Mouse (Mus musculus): ENCODE measurements around the gene Synpo2.

Gene Synpo2

DNA sequence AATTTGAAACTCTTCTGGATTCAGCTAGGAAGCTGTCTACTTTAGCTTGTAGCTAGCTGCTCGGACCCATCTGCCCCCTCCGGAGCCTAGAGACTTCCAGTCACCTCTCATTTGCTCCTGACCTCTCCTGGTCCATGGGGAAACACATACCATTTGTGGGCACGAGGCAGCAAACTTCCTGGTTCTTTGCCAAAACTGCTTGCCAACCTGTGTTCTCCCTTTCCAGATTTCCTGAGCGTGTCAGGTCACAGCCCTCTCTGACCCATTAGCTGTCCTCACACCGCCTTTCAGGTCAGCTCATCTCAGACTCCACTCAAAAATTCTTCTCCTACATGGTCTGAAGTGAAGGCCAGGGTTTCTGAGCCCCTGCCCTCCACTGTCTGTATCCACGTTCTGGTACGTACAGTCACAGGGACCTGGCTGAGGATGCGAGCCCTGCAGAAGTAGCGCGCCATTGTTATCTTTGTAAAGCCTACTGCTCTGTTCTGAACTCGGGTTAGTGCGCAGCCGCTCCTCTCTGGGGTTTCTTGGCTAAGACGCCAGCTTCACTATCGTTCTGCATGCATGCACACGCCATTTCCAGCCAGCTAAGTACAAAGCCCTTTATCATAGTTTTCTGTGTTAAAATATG lies 150.0 kb downstream of the Synpo2 start:
- no peak for DNase-seq

DNA sequence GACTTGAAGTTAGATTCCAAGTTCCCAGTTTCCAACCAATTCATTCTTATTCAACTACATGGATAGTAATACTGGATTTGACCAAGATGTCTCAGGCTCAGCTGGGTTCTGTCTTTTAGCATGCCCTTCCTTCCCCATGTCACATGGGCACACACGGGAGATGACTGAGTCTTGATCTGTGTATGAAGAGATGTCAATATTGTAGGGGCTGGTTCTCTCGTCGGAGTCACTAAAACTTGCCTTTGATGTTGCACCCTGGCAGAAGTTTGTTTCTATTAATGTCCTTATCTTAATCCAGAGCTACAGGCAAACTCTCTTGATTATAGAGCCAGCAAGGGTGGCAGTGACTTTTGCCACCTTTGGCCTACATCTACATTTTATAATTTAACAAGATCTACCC lies 154.3 kb downstream of the Synpo2 start:
- DNase-seq = no peak

DNA sequence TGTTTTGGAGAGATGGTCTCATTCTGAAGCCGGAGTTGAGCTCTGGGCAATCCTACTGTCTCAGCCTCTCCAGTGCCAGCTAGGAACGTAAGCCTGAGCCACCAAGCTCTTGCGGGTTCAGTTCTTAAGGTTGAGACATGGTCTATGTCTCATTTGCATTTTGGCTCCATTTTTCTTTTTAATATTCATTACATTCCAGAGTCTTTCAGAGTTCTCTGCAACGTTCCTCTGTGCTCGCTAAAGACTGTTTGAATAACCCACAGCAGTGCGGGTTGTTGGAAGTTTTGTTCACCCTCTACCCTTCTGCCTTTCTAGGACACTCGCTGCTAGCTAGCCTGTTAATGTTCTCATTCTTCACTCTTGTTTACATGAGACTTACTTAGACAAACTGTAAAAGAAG lies 155.0 kb downstream of the Synpo2 start:
- no peak for DNase-seq

DNA sequence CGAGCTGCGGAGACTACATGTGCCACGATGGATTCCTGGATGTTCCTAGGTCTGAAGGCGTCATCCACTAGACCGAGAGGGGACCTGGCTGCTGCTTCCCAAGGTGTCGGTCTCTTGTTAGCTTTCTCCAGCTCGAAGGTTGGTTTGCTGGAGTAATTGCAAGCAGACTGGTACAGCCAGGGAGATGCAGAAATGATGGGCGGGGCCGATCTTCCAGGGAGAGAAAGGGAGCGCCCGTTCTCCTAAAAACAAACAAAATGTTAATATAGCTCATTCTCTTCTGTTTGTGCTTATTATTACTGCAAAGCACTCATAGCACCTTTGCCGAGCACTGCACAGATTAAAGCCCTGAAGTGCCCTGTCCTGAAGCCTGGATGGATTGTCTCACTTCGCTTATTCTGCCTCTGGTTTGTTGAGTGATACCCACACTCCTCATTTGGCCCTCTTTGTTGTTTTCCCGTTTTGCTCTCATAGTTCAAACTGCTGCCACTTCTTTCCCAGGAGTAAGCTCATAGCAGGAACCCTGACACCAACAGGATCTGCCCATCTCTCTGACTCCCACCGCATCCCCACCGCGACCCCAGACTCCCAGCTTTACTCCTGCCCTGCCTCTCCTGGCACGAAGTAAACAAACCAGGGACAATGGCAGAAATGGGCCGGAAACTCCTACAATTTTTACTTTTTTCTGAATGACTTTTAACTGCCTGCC lies 155.8 kb downstream of the Synpo2 start:
- no peak for DNase-seq

DNA sequence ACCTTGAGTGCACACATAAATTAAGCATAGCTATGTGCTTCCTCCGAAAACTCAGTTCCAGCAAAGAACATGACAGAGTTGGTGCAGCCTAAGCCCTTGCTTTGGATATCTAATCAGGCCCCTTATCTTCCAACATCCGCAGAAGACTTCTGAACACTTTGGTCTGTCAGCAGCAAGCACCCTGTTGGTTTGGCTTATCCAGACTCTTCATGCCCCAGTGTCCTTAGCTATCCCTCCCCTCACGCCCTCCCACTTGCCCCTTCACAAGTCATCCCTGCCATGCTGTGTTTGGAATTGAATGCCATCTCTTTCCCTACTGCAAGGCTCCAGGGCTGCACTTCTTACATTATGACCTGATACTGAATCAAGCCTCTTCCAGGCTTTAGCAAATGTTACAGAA lies 160.2 kb downstream of the Synpo2 start:
- DNase-seq = no peak

DNA sequence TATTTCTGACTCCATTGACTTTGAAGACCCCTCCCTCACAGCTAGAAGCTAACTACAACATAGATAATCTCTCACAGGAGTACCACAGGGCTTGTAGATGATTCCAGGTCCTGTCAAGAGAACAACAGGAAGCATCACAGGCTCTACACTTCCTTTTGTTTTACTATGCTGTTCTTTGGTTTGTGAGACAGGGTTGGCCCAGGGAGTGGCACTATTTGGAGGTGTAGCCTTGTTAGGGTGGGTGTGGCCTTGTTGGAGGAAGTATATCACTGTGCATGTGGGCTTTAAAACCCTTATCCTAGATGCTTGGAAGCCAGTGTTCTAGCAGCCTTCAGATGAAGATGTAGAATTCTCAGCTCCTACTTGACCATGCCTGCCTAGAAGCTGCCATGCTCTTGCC lies 160.9 kb downstream of the Synpo2 start:
- no peak for DNase-seq

DNA sequence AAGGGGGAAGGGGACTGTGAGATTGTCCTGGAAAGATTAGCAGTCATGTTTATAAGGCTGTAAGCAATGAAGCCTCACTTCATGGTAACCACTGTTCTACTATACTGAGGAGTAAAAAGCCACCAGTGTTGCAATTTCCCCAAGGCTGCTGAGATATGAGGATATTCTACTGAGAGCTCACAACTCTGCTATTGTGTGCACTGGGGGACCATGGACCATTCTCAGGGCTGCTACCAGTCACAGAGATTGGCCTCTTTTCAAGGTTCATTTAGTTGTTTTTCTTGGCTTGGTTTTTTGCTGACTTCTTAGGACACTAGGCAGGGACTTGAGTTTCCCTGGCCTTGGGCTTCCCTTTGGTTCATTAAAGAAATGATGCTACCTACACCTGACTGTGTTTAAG lies 162.6 kb downstream of the Synpo2 start:
- DNase-seq = no peak

DNA sequence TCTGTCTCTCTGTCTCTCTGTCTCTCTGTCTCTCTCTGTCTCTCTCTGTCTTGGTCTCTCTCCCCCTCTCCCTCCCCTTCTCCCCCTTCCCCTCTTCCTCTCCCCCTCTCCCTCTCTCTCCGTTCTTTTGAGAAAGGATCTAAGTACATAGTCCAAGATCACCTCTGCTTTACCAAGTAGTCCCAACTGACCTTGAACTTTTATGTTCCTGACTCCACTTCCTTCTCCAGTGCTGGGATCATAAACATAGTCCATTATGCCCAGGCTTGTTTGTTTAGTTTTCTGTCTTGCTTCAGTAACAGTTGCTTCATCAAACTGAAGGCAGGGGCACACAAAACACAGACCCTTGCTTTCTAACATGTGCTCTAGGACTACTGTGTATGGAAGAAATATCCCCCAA lies 163.5 kb downstream of the Synpo2 start:
- no peak for DNase-seq

DNA sequence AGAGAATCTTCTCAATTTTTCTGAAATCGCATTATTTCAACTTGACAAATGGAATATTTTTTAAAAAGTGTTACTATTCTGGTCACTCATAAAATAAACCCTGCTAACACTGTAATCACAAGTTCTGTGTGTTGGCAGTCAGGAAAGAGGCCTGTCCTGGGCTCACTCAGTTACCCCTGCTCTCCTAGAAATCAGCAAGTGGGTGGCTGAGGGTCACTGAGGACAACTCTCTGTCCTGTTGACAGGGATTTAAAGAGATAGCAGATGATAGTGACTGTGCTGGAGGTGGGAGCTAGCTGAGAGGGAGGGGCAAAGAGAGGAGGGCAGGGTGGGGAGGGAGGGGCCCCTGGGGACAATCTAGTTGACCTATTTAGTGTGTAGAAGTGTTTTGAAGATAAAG lies 165.0 kb downstream of the Synpo2 start:
- no peak for DNase-seq

DNA sequence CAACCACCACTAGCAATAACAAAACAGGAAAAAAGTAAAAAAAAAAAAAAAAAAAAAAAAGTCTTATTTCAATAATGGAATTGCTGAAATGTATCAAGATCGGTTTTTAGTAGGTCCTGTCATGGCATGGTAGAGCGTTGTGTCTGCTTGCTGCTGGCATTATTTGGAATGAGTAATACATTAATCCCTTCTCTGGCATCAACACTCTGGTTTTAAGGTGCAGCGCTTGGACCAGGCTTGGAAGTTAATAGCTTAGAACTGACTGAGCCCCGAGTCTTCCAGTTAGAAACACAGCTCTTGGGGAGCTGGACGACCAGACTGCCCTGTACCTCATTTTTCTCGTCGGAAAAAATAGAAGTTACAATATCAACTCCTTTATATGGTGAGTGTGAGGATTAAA lies 169.1 kb downstream of the Synpo2 start:
- DNase-seq = no peak

DNA sequence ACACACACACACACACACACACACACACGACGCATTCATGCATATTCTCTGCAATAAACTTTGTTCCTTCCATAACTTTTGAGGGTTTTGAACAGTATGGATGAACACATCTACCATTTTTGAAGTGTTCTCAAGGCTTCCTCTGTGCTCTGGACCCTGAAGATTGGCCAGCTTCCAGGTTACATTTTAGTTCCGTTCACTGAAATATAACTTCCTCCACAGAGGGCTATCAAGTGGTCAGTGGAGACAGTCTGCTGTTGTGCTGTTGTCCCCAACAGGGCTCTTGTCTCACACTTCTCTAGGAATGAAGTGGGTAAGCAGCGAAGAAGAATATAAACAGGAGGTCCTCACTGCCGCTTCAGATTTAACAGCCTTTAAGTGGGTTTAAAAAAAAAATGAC lies 170.5 kb downstream of the Synpo2 start:
- DNase-seq = no peak

DNA sequence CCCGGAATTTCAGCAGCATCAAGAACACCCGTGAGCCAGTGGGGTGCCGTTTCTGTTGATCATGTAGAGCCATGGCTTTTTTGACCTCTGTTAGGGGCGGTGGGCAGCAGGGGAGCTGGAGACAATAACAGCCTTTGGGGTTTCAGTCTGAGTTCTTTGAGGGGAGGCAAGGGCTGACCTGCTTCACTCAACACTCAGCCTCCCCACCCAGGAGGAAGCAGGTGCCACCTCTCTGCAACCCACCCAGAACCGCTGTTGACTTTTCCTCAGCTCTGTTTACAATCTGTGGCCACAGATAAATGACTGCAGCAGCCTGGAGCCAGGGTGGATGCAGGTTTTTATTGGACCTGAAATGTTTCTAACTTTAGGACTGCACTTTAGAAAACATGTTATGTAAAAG lies 171.8 kb downstream of the Synpo2 start:
- peak; percentile 28 for DNase-seq

DNA sequence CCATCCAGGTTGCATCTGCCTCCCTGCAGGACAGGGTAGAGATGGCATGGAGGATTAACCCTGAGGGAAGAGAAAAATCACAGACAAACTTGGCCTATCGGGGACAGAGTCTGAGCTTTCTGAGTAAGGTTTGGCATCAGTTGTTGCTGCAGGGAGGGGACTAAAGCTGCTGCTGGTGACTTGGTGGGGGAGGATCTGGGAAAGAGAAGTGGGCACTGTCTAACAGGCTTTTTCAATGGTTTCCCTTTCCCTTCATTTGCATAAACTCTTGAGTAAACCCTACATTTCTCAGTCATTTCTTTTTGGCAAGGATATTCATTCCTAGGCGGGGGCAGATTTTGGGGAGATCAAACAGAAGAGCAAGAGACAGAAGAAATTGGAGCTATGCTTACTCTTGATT lies 174.0 kb downstream of the Synpo2 start:
- DNase-seq = no peak

DNA sequence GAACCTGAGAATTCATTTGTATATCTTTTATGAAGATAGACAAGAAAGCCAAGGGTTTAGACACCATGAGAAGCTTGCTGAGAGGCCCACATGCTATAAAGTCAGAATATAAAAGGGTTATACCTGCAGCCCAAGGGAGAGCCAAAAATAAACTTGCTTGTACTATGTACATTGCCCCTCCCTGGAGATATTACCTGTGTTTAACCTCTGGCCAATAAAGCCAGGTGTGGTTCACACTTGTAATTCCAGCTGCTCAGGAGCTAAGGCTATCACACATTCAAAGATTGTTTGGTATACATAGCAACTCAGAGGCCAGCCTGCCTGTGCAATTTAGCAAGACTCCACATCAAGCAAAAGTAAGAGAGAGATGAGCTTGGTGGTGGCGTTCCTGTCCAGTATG lies 177.1 kb downstream of the Synpo2 start:
- DNase-seq = peak; percentile 47

DNA sequence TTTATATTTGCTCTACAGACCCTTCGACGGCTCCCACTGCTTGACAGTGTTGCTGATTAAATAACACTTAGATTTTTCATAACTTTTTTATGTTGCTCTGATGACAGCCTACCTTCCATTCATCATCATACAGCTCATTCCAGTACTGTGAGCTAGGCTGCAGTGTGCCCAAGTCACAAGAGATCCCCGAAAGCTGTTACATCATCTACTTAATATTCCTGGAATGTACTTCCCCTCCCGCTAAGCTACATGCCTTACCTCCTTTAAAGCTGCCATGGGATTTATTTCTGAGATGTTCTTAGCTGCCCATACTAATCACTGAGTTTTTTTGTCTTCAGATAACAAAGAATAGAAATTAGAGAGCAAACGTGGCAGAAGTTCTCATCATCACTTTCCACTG lies 181.8 kb downstream of the Synpo2 start:
- peak; percentile 45 for DNase-seq

DNA sequence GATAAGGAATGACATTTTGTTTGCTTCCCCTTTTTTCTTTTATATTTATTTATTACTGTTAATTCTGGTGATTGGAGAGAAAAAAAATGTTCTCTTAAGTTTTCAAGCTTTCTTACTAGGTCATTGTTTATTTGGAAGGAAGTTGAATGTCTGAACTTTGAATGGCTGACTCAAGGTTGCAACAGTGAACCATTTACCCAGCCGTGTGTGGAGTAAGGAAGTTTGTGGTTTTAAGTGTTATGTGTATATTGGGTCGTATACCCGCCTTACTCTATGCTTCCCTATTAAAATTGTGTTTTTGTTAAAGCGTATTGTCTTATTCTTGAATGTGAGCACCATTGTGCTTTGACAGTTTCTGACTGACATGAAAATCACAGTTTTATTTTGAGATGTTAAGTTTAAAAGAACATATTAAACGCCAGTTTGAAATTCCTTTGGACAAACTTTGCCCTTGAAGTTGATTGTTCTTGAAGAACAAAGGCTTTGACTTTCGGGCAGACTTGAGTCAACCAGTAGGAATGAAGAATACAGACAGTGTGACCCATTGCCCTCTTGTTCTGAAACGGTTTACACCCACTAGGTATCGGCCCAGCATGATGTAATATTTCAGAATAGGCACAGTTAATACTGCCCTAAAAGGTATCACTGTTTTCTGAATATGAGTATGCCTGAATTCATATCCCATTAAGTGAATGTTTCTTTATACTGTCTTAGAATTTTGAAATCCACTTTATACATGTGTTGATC lies 182.6 kb downstream of the Synpo2 start:
- peak; percentile 15 for DNase-seq

DNA sequence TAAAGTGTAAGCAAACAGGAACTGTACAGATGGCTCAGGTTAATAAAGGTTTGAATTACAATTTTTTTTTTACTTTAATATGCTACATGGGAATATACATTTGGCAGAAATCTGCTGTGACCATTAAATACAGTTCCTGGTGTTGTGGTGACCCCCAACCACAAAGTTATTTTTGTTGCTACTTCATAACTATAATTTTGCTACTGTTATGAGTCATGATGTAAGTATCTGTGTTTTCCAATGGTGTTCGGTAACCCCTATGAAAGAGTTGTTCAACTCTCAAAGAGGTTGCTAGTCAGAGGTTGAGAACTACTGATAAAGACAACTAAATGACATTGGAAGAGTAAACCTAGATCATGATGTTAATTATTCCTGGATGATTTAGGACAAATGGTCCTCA lies 193.6 kb downstream of the Synpo2 start:
- no peak for DNase-seq

DNA sequence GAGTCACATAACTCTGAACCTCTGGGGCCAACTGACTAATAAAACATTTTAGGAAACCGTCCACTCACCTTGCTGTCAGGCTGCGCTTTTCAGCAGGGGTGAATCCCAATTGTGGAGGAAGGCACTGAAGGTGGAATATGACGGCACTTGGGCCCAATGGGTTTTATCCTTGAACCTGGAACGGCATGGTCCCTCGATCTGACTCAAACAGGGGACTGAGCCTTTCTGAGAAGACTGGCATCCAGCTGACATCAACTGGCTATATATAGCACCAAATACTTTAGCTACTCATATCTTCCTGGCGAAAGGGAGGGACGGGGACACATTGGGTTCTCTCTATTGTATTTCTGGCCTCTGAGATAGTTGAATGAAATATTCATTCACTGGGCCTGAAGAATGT lies 201.2 kb downstream of the Synpo2 start, which contains the start of gene Myoz2:
Gene Myoz2 (minus strand): TSS at position 264 of the 400 bp plus-strand sequence.
- DNase-seq = no peak

DNA sequence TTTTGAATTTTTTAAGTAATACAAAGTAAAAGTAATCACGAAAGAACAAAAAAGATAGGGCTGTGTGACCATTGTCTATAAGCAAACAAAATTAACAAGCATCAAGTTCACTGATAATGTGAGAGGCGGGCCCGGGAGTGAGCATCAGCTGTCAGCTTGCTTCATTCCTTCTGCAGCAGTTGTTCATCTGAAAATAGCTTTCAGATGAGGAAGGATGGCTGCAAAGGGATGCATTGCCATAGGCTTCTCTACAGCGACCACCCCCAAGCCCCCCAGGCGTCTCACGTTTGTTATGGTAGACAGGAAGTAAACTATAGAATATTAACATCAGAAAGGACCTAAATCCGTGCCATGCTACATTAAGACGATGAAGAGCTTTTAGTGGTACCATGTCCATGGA lies 202.1 kb downstream of the Synpo2 start:
- no peak for DNase-seq
